ENCODE assay signal across 7 mouse cellular contexts in the genomic region with DNA sequence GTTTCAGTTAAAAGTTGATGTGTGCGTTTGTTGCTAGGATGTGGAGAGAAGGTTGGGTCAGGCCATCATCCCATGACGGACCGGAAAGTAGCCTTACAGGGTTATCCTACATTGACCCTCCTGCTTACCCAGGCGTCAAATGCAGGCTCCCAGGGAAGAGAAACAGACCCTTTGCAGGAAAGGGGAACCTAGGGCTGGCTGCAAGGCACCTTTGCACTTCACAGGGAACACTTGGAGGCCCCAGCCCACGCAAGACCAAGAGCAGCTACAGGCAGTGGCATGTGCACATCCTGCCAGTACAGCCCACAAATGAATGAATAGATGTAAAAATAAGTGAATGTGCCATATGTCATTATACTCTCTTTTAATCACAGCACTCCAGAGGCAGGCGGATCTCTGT. TPM values are rescaled to one million over a fixed set of nuclear protein-coding genes. Genes with fewer than 3 reads are reported as not detected.
DNase-seq lines count a peak whose midpoint lies in the region; ATAC-seq and TF ChIP-seq lines count a peak whose summit lies in the region.

No protein-coding gene starts in this region.

- peak overlapping the region; percentile 97 for H3K27ac ChIP-seq in embryonic facial prominence, embryonic 10.5 days (replicated peaks)
- H3K27ac ChIP-seq in hindbrain, postnatal 0 days: peak overlapping the region; percentile 97
- H3K27ac ChIP-seq in midbrain, embryonic 16.5 days (ENCODE audit: low read length): peak overlapping the region; percentile 82

- peak overlapping the region; percentile 99 for H3K4me3 ChIP-seq in lung, adult 2 months (replicated peaks; ENCODE audit: extremely low read depth, low read depth, low read length)
- peak overlapping the region; percentile 91 for H3K4me3 ChIP-seq in embryonic facial prominence, embryonic 10.5 days
- H3K4me3 ChIP-seq in hindbrain, postnatal 0 days (ENCODE audit: low read length): peak overlapping the region; percentile 74
- H3K4me3 ChIP-seq in midbrain, embryonic 16.5 days (ENCODE audit: low read depth, low read length): peak overlapping the region; percentile 82

- TF ChIP-seq POLR2A in lung, adult 2 months (IDR thresholded peaks at IDR 0.05; ENCODE audit: borderline replicate concordance, extremely low read depth, low read depth, low read length): no peak

- TF ChIP-seq CTCF in lung, adult 2 months (IDR thresholded peaks at IDR 0.05; ENCODE audit: insufficient read depth, low read length): no peak
- TF ChIP-seq CTCF in hindbrain, postnatal 0 days (IDR thresholded peaks at IDR 0.05; ENCODE audit: low read depth): no peak

- H3K9ac ChIP-seq in hindbrain, postnatal 0 days (replicated peaks; ENCODE audit: low read length): peak overlapping the region; percentile 54
- peak overlapping the region; percentile 75 for H3K9ac ChIP-seq in midbrain, embryonic 16.5 days (ENCODE audit: low read depth, low read length)

- ATAC-seq in hindbrain, postnatal 0 days: no peak; the same call in 1 of the 2 replicates
- peak; percentile 18 for ATAC-seq in midbrain, embryonic 16.5 days

- peak overlapping the region; percentile 91 for H3K4me2 ChIP-seq in hindbrain, postnatal 0 days (ENCODE audit: low read depth, low read length)
- peak overlapping the region; percentile 87 for H3K4me2 ChIP-seq in midbrain, embryonic 16.5 days (ENCODE audit: low read length)

- no peaks in the 10 kb centered on the region for H3K27me3 ChIP-seq in embryonic facial prominence, embryonic 10.5 days (replicated peaks; ENCODE audit: low read depth, poor library complexity, severe bottlenecking)
- H3K27me3 ChIP-seq in hindbrain, postnatal 0 days (ENCODE audit: insufficient read depth, low read length): no peaks in the 10 kb centered on the region
- no peaks in the 10 kb centered on the region for H3K27me3 ChIP-seq in midbrain, embryonic 16.5 days (ENCODE audit: control insufficient read depth, insufficient read depth, low read depth, low read length)

- H3K9me3 ChIP-seq in embryonic facial prominence, embryonic 10.5 days: no peaks in the 10 kb centered on the region
- H3K9me3 ChIP-seq in hindbrain, postnatal 0 days (ENCODE audit: low read length): no peaks in the 10 kb centered on the region
- no peaks in the 10 kb centered on the region for H3K9me3 ChIP-seq in midbrain, embryonic 16.5 days (replicated peaks; ENCODE audit: control insufficient read depth, low read length, poor library complexity, severe bottlenecking)

- H3K36me3 ChIP-seq in embryonic facial prominence, embryonic 10.5 days (replicated peaks): peaks cover 24% of the 10 kb centered on the region
- peaks cover 12% of the 10 kb centered on the region for H3K36me3 ChIP-seq in hindbrain, postnatal 0 days (ENCODE audit: insufficient read depth, low read length)
- H3K36me3 ChIP-seq in midbrain, embryonic 16.5 days (ENCODE audit: control insufficient read depth, insufficient read depth, low read length): 0 out of 2 replicates have a peak, but pooled peaks cover 4% of the 10 kb centered on the region

- 13% methylated on average over 6 of the region's 6 CpGs for WGBS in lung, adult 2 months
- 16% methylated on average over 6 of the region's 6 CpGs for WGBS in embryonic facial prominence, embryonic 10.5 days
- WGBS in hindbrain, postnatal 0 days: 9% methylated on average over 6 of the region's 6 CpGs
- 16% methylated on average over 6 of the region's 6 CpGs for WGBS in midbrain, embryonic 16.5 days

- H3K4me1 ChIP-seq in lung, adult 2 months (ENCODE audit: control insufficient read depth, insufficient read depth, low read length): peaks cover 5% of the 10 kb centered on the region
- peaks cover 35% of the 10 kb centered on the region for H3K4me1 ChIP-seq in embryonic facial prominence, embryonic 10.5 days
- H3K4me1 ChIP-seq in hindbrain, postnatal 0 days (ENCODE audit: insufficient read depth, low read length): peaks cover 15% of the 10 kb centered on the region
- peaks cover 17% of the 10 kb centered on the region for H3K4me1 ChIP-seq in midbrain, embryonic 16.5 days (ENCODE audit: control insufficient read depth, insufficient read depth, low read length)

- DNase-seq in lung, adult 2 months: no peak
- no peak for DNase-seq in lung, postnatal 10 days
- no peak for DNase-seq in embryonic facial prominence, embryonic 10.5 days (ENCODE audit: low spot score)
- no peak for DNase-seq in hindbrain, postnatal 0 days (ENCODE audit: low spot score)
- no peak for DNase-seq in adrenal gland, adult 8-10 months
- no peak for DNase-seq in left cerebral cortex, adult 8-10 months (ENCODE audit: low spot score in 2 of 2)

RNA-seq across cellular contexts. Expression of gene Nacc2, which starts 17.9 kb away (rescaled TPM):
- 26.3 and 36.5 TPM in 2 replicates for polyA plus RNA-seq in lung, adult 2 months (2012; rRNA removed)
- 5.7 and 5.9 TPM in 2 replicates for polyA plus RNA-seq in embryonic facial prominence, embryonic 10.5 days (2016; fragmentation: Nextera tagmentation; extraction: Ambion mirVana)
- 50.1 and 61.4 TPM in 2 replicates for total RNA-seq in hindbrain, postnatal 0 days (2014; rRNA removed)
- polyA plus RNA-seq in hindbrain, postnatal 0 days (2015; fragmentation: Nextera tagmentation; extraction: Ambion mirVana): 28.7 and 29.9 TPM in 2 replicates
- polyA plus RNA-seq in midbrain, embryonic 16.5 days (2015; fragmentation: Nextera tagmentation; extraction: Ambion mirVana): 14.1 and 18.1 TPM in 2 replicates
- total RNA-seq in adrenal gland, adult 8-10 months (2022): 10 to 100 TPM; 42.6 to 58.0 (median 46.9) TPM
- 10 to 100 TPM; 82.0 to 82.9 (median 82.7) TPM for total RNA-seq in left cerebral cortex, adult 8-10 months (2022)
